Mouse (Mus musculus): ENCODE measurements around the gene Ubqln1.

- TF ChIP-seq EP300 (IDR thresholded peaks at IDR 0.05; ENCODE audit: low read depth) (no peak), CTCF (IDR thresholded peaks at IDR 0.05; ENCODE audit: low read depth) (no peak)
Measured at GRCm38 (mm10) chr13:58220206-58220605, 4.8 kb upstream of the Ubqln1 start.
